Mouse (Mus musculus): ENCODE measurements around the gene Cdon. TPM values are rescaled to one million over a fixed set of nuclear protein-coding genes. Genes with fewer than 3 reads are reported as not detected.

Gene Cdon
- total RNA-seq, 1 experiment from 2014 or later = 2.7 TPM

GRCm38 (mm10) chr9:35483949-35484348, 63.0 kb downstream of the Cdon start:
- peak; percentile 80 for ATAC-seq (ENCODE audit: extremely low read depth, insufficient number of reproducible peaks, low FRiP score, poor library complexity, severe bottlenecking)

GRCm38 (mm10) chr9:35486616-35487015, 65.7 kb downstream of the Cdon start:
- ATAC-seq (ENCODE audit: extremely low read depth, insufficient number of reproducible peaks, low FRiP score, poor library complexity, severe bottlenecking) = no peak

DNA sequence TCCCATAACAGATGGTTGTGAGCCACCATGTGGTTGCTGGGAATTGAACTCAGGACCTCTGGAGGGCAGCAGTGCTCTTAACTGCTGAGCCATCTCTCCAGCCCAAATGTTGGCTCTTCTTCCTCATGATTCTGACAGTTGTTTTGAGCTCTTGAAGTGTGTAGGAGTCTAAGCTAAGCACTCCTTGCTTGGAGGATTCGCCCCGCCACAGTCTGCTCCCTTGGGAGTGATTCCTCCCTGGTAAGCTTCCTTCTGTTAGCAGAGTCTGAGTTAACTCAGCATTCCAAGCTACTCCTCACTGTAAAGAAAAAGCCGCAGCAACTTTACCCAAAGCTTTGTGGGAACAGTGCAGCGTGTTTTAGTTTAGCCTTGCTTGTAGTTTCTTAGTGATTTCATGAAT, 67.6 kb downstream of the Cdon start:
- no peak for ATAC-seq (ENCODE audit: extremely low read depth, insufficient number of reproducible peaks, low FRiP score, poor library complexity, severe bottlenecking)

DNA sequence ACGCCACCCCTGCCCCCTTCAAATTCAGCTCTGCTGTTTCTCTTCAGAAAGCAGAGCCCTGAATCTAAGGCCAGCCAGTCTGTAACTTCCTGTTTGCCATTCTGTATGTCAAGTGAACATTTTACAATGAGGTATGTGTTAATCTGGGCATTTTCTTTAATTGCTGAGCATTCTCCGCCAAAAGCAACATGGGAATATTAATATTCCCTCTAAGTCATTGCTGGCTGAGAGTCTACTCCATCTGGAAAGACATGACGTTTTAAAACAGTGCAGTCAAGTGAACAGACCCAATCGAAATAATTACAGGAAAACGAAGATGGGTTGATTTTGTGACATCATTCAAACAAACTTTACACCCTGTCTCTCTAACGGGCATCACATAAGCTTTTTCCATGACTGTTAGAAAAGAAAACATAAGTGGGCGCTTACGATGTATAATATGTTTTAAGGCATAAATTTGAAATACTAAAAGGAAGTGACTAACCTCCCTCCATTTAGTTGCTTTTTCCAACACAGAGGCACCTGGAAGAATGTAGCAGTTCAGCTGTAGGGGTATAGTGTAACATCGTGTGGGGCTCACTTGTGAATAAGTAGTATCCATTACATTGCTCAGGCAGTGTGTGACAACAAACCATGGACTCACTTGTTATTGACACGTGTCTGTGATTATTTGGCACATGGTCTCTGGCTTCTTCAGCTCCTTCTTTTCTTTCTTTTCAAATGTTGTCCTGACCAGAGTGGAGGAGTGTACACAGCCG, 70.4 kb downstream of the Cdon start:
- ATAC-seq (ENCODE audit: extremely low read depth, insufficient number of reproducible peaks, low FRiP score, poor library complexity, severe bottlenecking) = no peak

DNA sequence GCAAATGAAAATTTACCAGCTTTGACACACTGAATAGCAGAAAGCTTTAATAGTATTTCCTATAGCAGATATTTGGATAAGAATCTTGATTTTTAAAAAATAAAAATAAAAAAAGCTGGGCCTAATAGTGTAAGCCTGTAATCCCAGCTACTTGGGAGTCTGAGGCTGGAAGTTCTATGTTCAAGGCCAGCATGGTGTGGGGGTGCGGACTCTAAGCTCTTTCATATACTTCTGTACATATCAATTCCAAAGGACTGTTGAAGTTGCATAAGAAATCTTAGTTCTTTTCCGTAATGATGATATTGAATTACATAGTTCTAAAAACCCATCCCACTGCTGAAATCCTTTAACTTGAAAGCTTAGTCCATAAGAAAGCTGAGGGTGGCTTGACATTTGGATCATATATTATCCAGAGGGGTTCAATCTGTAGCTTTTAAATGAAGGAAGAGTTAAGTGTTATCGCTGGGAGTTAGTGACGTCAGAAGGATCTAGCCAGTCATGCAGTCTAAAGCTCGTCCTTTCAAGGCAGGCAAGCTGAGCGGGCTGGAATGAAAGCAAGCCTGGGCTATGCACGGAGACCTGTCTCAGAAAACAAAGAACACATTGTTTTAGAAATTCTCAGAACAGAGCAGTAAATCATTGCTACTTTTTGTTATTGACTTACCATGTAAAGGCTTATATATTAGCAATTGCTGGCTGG, 72.3 kb downstream of the Cdon start:
- no peak for ATAC-seq (ENCODE audit: extremely low read depth, insufficient number of reproducible peaks, low FRiP score, poor library complexity, severe bottlenecking)

DNA sequence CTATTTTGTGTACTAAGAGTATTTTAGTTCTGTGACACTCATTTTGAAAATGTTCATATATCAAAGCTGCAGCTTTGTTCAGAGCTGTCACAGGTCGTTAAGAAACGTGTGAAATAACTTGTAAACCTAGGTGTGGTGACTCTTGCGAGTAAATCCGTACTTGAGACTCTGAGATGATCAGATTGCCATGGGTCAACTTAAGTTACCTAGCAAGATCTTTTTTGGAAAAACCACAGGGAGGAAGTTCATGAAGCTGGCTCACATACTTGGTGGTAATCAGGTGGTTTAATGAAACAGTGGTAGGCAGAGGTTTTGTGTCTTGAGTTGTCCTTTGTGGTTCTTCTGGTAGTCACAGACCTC, 72.8 kb downstream of the Cdon start:
- no peak for ATAC-seq (ENCODE audit: extremely low read depth, insufficient number of reproducible peaks, low FRiP score, poor library complexity, severe bottlenecking)

DNA sequence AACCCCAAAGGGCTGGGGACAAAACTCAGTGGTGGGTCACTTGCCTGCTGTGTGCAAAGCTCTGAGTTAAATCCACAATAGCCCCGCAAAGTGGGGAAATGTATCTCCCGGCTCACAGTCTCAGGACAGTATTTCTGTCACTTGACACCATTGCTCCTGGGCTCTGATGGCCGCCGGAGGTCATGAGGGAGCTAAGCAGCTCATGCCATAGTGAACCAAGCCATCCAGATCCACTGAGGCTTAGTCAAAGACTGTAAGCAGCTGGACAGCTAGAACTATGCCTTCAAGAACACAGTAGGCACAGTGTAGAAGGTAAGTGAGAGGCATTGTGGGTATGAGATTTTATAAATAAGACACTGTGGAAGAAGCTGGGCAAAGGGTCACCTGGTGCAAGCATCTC, 74.0 kb downstream of the Cdon start:
- ATAC-seq (ENCODE audit: extremely low read depth, insufficient number of reproducible peaks, low FRiP score, poor library complexity, severe bottlenecking) = no peak

- ATAC-seq (ENCODE audit: extremely low read depth, insufficient number of reproducible peaks, low FRiP score, poor library complexity, severe bottlenecking) = peak; percentile 56; the same call in 1 of the 2 replicates
These were observed 74.5 kb downstream of the Cdon start for GRCm38 (mm10) chr9:35495471-35495870.

DNA sequence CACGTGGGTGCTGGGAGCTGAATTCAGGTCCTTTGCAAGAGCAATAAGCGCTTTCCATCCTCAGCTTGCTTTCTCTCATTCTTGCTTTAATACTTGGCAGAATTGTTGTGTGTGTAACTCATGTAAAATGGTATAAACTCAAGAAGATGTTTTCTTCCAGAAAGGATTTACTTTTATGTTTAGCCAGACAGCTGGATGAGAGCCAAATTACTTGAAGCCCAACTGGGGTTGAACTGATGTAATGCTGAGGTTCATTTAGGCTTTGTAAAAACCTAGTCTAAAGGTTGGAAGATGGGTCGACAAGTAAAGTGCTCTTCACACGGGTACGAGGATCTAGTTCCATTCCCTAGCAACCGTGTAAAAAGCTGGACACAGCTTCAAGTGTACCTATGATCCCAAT, 79.0 kb downstream of the Cdon start:
- ATAC-seq (ENCODE audit: extremely low read depth, insufficient number of reproducible peaks, low FRiP score, poor library complexity, severe bottlenecking) = no peak

GRCm38 (mm10) chr9:35502361-35503000, 81.6 kb downstream of the Cdon start:
- ATAC-seq (ENCODE audit: extremely low read depth, insufficient number of reproducible peaks, low FRiP score, poor library complexity, severe bottlenecking) = no peak

DNA sequence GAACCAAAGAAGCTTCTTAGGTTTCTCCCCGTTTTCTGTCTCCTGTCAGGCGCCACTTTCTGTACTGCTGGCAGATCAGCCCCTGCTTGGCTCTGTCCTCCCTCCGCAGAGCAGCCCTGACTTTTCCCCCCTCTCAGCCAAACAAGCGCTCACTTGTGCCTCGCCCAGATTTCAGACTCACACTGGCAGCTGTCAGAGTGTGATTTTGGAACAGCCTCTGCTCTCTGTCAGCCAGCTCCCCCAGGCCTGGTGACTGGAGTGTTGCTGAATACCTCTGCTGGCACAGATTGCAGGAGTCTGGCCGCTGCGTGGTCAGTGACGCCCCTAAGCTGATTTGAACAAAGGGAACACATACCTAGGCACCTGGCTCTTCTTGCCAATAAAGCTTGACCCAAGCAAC, 87.3 kb downstream of the Cdon start:
- ATAC-seq (ENCODE audit: extremely low read depth, insufficient number of reproducible peaks, low FRiP score, poor library complexity, severe bottlenecking) = no peak

DNA sequence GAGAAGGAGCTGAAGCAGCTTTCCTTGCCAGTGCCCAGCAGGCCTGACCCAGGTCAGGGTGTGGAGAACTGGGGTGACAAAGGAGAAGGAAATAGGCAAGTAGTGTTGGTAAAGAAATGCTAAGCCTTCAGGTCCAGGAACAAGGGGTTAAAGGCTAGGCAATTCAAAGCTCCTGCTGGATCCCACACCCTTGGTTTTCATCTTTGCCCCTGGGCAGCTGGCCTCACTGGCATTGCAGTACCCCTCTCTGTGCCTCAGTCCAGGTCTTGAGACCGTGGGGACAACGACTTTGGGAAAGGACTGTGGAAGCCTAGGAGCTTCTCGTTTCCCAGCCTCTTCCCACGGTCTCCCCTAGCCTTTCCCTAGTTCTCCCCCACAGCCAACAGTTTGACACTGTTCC, 93.0 kb downstream of the Cdon start:
- no peak for ATAC-seq (ENCODE audit: extremely low read depth, insufficient number of reproducible peaks, low FRiP score, poor library complexity, severe bottlenecking)

- ATAC-seq (ENCODE audit: extremely low read depth, insufficient number of reproducible peaks, low FRiP score, poor library complexity, severe bottlenecking) = no peak
These were observed 95.3 kb downstream of the Cdon start for GRCm38 (mm10) chr9:35516182-35516581.

- no peak for ATAC-seq (ENCODE audit: extremely low read depth, insufficient number of reproducible peaks, low FRiP score, poor library complexity, severe bottlenecking)
These were observed 95.8 kb downstream of the Cdon start for GRCm38 (mm10) chr9:35516711-35517110.

DNA sequence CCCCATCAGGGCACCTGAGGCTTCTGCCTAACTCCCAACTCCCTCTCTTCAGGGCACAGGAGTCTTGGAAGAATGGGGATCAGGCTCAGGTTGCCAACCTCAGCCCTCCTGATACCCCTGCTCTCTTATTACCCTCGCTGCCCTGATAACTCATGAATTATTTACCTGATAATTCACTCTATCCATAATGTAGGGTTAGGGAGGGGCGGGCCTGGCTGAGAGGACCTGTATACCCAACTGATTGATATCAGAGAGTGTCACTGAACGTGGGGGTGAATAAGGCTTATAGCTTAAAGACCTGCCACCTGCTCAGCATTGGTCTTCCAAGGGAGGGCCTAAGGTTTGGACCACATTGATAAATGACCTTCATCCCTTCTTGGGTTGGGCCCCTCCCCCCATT, 97.2 kb downstream of the Cdon start, which contains the start of gene Gm1113:
Gene Gm1113 (minus strand): TSS at position 101 of the 400 bp plus-strand sequence.
- no peak for ATAC-seq (ENCODE audit: extremely low read depth, insufficient number of reproducible peaks, low FRiP score, poor library complexity, severe bottlenecking)

DNA sequence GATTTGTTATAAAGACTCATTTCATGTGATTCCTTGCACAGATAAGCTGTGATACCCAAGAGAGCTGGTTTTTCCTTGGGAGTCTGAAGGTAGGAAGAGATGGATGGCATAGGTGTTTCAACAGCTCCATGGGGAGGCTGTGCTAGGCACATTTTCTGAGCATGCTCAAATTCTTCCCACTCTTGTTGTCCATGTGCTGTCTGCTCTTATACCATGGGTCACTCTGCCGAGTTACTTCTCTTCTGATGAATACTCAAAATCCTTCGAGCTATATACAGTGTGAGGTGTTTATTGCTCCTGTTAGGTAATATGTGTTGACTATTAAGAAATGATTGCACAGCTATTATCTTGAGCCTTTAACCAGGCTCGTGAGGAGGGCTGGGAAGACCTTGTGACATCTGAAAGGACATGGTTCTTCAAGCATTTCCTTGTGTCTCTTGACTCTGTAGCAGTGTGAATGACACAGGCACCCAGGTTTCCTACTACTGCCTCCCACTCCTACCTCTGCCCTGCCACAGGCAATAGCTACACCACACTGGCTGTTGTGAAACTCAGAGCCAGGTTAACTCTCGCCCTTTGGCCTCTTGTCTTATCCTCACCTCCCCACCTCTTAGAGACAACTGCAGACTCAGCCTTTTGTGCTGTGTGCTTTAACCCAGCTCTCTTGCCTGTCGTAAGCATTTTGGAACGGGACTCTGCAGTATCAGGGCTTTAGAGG, 99.9 kb downstream of the Cdon start:
- no peak for ATAC-seq (ENCODE audit: extremely low read depth, insufficient number of reproducible peaks, low FRiP score, poor library complexity, severe bottlenecking)

- ATAC-seq (ENCODE audit: extremely low read depth, insufficient number of reproducible peaks, low FRiP score, poor library complexity, severe bottlenecking) = no peak
These were observed 101.3 kb downstream of the Cdon start for GRCm38 (mm10) chr9:35522241-35522640.

- ATAC-seq (ENCODE audit: extremely low read depth, insufficient number of reproducible peaks, low FRiP score, poor library complexity, severe bottlenecking) = no peak
These were observed 102.0 kb downstream of the Cdon start for GRCm38 (mm10) chr9:35522821-35523515.

- ATAC-seq (ENCODE audit: extremely low read depth, insufficient number of reproducible peaks, low FRiP score, poor library complexity, severe bottlenecking) = no peak
These were observed 102.6 kb downstream of the Cdon start for GRCm38 (mm10) chr9:35523541-35523940.

Data from neutrophil, adult 5-6 weeks (primary cell).